Mouse (Mus musculus): Measurements from ENCODE around the gene Pak1.

Pak1 gene

GRCm38 (mm10) chr7:97788190-97788668 is at the start of gene Pak1:
Pak1 (plus strand) TSS chr7:97788541.
- DNase-seq (ENCODE audit: inconsistent ontology term), result peak; percentile 90

DNA sequence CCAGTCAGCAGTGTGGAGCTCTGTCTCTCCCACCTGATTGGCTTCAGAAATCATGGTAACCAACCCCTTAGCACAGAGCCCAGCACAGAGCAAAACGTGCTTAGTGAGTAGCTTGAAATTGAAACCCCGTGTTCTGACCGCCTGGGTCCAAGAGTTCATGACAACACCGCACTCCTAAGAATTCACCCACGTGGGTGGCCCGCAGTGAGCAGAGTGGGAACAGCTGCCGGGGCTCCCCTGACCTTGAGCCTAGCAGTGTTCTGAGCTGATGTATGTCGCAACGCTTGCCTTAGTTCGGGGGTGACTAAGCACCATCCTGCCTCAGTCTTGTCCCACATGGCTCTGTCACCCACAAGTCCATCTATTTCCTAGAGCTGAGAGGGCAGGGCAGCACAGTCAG is 47.4 kb upstream of the Pak1 start:
- no peak for DNase-seq (ENCODE audit: inconsistent ontology term)

DNA sequence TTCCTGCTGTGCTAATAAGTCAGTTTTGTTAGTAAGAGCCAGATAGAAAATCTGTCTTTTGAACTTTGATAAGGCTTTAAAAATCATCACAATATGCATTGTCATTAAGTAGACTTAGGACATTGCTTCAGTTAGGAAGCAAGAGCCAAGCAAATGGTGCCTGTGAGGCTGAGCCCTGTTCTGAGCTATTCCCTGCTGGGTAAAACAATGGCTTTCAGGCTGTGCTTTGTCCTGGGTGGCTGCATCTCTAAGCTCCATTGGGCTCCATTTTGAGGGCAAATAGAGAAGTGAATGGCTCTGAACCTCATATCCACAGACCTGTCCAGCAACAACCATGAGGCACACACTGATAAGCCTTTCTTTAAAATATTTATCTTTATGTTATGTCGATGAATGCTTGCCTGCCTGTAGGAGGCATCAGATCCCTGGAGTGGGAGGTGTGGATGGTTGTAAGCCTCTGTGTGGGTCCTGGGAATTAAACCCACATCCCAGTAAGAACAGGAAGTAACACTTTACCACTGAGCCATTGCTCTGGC is 46.5 kb upstream of the Pak1 start:
- no peak for DNase-seq (ENCODE audit: inconsistent ontology term)

GRCm38 (mm10) chr7:97745299-97745698 is 43.0 kb upstream of the Pak1 start:
- DNase-seq (ENCODE audit: inconsistent ontology term), result peak; percentile 33

- DNase-seq (ENCODE audit: inconsistent ontology term), result no peak
These were observed 41.1 kb upstream of the Pak1 start for GRCm38 (mm10) chr7:97747176-97747707.

DNA sequence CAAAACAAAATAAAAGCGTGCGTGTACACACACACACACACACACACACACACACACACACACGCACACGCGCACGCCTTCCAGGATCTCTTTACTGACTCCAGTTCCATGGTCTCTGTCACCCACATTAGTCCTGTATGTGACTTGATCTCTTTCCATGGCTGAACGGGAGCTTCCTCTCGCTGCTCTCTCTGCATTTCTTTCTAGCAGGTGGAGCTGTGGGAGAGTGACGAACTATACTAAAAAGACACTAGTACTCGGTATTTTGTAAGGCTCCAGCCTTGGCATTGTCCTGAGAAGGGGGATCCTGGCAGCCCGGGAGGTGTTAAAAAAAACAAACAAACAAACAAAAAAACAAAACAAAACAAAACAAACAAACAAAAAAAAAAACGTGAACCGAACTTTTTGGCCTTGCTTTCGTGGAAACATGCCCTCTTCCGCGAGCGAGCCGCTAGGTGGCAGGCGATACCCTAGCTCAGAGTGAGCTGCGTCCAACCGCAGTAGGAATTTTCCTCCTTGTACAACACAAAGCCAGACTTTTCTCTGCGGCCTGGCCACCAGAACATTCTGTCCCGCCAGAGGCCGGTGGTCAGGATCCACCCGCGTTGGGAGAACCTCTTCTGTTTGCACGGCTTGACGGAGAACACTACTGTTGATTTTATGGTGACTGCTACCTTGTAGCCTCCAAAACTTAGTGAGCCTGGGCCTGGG is 40.4 kb upstream of the Pak1 start:
- DNase-seq (ENCODE audit: inconsistent ontology term), result peak; percentile 86

DNA sequence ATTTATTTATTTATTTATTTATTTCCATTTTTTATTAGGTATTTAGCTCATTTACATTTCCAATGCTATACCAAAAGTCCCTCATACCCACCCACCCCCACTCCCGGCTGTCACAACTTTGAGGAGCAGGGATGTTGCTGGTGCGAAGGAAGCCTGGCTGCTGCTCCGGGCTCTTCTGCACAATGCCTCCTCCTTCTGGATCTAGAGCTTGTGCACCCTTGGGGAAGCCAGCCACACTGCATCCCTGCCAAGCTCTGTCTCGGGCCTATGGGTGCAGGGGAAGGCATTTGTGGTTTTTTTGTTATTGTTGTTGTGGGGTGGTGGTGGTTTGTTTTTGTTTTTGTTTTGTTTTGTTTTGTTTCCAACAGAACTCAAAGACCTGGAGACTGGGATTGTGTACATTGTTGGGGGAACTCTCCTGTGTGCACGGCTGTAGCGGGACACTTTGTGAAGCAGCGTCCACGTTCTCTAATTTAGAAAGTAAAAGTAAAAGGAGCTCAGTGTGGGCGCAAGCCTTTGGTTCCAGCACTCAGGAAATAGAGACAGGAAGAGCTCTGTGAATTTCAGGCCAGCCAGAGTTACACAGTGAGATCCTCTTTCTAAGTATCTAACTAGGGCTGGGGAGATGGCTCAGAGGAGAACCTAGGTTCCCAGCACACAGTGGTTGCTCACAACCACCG is 39.7 kb upstream of the Pak1 start:
- DNase-seq (ENCODE audit: inconsistent ontology term), result peak; percentile 36

DNA sequence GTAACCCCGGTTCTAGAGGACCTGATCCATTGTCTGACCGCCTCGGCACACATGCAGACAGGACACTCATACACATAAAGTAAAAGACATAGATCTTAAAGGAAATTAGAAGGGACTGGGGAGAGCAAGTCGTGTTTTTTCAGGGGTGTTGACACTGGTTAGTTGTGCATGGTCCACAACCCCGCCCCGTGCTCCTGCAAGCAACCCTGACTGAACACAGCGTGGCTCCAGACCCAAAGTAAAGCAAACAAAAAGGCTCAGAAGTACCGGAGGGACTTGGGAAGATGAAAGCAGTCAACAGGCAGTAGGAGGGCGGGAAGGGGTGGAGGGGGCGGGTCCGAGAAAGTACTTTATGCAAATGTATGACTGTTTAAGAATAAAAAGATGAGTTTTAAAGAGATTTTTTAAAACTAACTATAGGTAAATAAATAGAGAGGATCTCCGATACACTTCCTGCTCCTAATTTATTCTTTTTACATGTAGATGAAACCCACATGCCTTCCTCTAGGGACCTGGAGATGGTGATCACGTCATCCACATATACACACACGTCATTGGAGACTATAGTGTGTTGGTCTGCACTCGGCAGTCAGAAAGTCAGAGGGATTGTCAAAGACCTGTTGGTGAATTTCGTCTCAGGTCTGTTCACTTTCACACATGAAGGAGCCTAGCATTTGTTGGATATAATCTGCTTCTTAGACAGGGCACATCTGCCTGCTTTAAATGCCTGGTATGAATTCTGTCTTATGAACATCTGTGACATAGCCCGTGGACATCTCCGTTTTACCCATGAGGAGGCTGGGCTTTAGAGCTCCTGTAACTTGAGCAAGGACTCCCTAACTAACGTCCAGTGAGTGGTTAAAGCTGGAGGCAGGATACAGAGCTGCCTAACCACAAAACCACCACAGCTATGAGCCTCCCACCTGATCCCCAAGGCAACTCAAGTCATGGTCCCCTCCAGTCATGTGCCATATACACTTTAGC is 38.8 kb upstream of the Pak1 start:
- no peak for DNase-seq (ENCODE audit: inconsistent ontology term)

GRCm38 (mm10) chr7:97756967-97757881 is 31.1 kb upstream of the Pak1 start:
- DNase-seq (ENCODE audit: inconsistent ontology term), result peak; percentile 93

- DNase-seq (ENCODE audit: inconsistent ontology term), result no peak
These were observed 23.8 kb upstream of the Pak1 start for GRCm38 (mm10) chr7:97764591-97764990.

DNA sequence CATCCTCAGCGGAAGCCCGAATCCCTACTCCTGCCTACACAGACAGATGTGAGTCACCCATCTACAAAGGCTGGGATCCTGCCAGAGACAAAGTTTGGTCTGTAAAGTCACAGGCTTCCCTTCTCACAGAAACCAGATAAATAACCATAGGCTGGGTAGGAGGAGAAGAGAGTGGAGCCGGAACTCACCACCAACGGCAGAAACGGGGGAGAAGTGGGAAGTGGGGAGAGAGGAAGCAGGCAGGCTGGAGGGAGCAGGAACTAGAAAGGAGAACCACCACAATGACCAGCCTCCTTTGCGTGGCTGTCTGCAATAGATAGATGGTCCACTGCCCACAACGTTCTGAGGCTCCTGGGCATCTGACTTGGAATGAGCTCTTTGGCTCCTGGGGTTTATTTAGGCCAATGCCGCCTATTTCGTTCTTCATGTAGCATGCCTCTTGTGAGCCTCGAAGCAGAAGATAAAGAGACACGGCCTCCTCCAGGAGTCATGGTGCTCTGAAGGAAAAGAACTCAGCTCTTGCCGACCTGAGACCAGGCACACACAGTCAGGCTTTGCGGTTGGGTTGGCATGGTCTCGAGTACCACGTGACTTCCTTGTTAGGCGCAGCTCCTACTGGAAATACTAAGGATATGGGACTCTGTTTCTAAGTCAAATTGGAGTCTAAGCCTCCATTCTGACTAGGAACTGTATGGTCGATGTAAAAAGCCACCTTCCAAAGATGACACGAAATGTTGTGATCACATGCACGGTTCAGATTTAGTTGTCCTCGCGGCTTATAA is 23.0 kb upstream of the Pak1 start:
- DNase-seq (ENCODE audit: inconsistent ontology term), result peak; percentile 52

- DNase-seq (ENCODE audit: inconsistent ontology term), result no peak
These were observed 22.4 kb upstream of the Pak1 start for GRCm38 (mm10) chr7:97765963-97766347.

GRCm38 (mm10) chr7:97766406-97767166 is 21.8 kb upstream of the Pak1 start:
- no peak for DNase-seq (ENCODE audit: inconsistent ontology term)

DNA sequence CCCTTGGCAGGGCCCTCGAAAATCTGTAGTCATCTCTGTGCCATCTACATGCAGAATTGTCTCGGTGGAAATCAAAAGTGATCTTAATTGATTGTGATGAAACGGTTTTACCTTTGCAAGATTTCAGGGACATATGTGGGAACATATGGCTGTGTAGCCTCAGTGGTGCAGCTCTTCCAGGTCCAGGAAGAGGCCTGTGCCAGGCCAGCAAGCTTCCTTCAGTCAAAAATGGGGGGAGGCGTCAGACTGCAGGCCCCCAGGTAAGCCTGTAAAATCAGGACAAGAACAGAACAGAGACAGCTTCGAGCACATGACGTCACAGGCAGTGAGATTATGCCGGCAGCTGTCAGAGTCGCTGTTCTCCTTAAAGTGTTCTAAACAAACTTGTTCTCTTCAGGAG is 20.5 kb upstream of the Pak1 start:
- DNase-seq (ENCODE audit: inconsistent ontology term), result no peak

GRCm38 (mm10) chr7:97769020-97769419 is 19.3 kb upstream of the Pak1 start:
- DNase-seq (ENCODE audit: inconsistent ontology term), result no peak

DNA sequence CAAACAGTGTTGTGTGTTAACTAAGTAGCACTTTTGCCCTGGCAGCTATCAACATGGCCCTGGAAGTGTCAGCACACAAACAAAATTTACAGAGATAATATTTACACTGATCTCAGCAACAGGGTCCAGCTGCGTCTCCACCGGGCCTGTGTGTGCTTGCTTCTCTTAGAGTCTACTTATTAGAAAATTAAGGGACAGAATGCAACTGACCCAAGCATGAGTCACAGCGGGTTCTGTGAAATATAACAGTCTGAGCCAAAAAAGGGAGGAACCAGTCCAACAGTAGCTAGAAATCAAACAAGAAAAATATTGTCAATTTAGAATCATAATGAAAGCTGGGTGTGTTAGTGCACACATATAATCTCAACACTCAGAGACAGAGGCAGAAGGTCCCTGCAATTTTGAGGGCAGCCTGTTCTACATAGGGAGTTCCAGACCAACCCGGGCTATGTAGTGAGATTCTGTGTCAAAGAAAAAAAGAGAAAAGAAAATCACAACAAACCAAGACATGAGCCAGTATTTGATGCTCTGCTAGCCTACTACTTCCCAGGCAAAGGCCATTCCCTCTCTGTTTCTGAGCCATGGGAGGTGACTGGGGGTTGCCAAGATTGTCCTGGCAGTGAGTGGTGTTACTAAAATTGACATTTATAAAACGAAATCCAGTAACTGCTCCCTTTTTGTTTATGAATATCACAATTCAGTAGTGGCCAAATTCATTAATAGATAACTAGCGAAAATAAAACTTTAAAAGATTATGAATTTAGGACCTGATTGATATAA is 17.3 kb upstream of the Pak1 start:
- peak; percentile 38 for DNase-seq (ENCODE audit: inconsistent ontology term)

GRCm38 (mm10) chr7:97775380-97775779 is 13.0 kb upstream of the Pak1 start:
- peak; percentile 47 for DNase-seq (ENCODE audit: inconsistent ontology term)

- peak; percentile 11 for DNase-seq (ENCODE audit: inconsistent ontology term)
These were observed 12.4 kb upstream of the Pak1 start for GRCm38 (mm10) chr7:97775923-97776322.
